8 mouse cellular contexts compared by ENCODE assay signal in genomic region chr1:189007239-189007979, GRCm38 (mm10). TPM values are rescaled to one million over a fixed set of nuclear protein-coding genes. Genes with fewer than 3 reads are reported as not detected.
A peak's percentile ranks its signal among the peaks of the same experiment; 100 is the strongest.
DNase-seq lines count a peak whose midpoint lies in the region; ATAC-seq and TF ChIP-seq lines count a peak whose summit lies in the region.

Gene Kctd3 (minus strand): TSS chr1:189007841.

- H3K4me2 ChIP-seq in lung, postnatal 0 days (replicated peaks; ENCODE audit: low read depth, low read length) = peak within 1 kb of the TSS; percentile 95

- peaks cover 5% of the 10 kb centered on the region for H3K27me3 ChIP-seq in hindbrain, embryonic 10.5 days (ENCODE audit: insufficient read depth, poor library complexity, severe bottlenecking)
- H3K27me3 ChIP-seq in lung, postnatal 0 days (replicated peaks; ENCODE audit: insufficient read depth, low read length) = no peaks in the 10 kb centered on the region

- H3K9ac ChIP-seq in lung, postnatal 0 days (replicated peaks; ENCODE audit: low read depth) = peak within 1 kb of the TSS; percentile 90

- H3K4me3 ChIP-seq in hindbrain, embryonic 10.5 days = peak within 1 kb of the TSS; percentile 82
- H3K4me3 ChIP-seq in lung, postnatal 0 days (ENCODE audit: low read depth, low read length) = peak within 1 kb of the TSS; percentile 99

- H3K27ac ChIP-seq in hindbrain, embryonic 10.5 days = peak within 1 kb of the TSS; percentile 98
- H3K27ac ChIP-seq in lung, postnatal 0 days (ENCODE audit: low read length) = peak within 1 kb of the TSS; percentile 83

- peaks cover 34% of the 10 kb centered on the region for H3K4me1 ChIP-seq in hindbrain, embryonic 10.5 days (replicated peaks)
- H3K4me1 ChIP-seq in lung, postnatal 0 days (ENCODE audit: insufficient read depth, low read depth, low read length) = peaks cover 17% of the 10 kb centered on the region; the same call in 1 of the 2 replicates

- H3K36me3 ChIP-seq in hindbrain, embryonic 10.5 days = peaks cover 10% of the 10 kb centered on the region; the same call in 1 of the 2 replicates
- H3K36me3 ChIP-seq in lung, postnatal 0 days (ENCODE audit: insufficient read depth, low read length) = no peaks in the 10 kb centered on the region

- DNase-seq in MN1 (ENCODE audit: low spot score) = peak; percentile 93
- peak; percentile 96 for DNase-seq in cerebellum, adult 9-10 months
- DNase-seq in hindbrain, embryonic 10.5 days (ENCODE audit: low spot score) = peak; percentile 97
- DNase-seq in layer of hippocampus, adult 9-11 months = peak; percentile 95
- peak; percentile 96 for DNase-seq in lung, postnatal 0 days (ENCODE audit: low spot score)
- peak; percentile 98 for DNase-seq in ovary, postnatal 14 days (ENCODE audit: low spot score)
- peak; percentile 98 for DNase-seq in thymus, postnatal 14 days

- no peak for TF ChIP-seq EP300 in lung, postnatal 0 days (IDR thresholded peaks at IDR 0.05)

- no peaks in the 10 kb centered on the region for H3K9me3 ChIP-seq in hindbrain, embryonic 10.5 days
- H3K9me3 ChIP-seq in lung, postnatal 0 days (ENCODE audit: low read length) = no peaks in the 10 kb centered on the region

- no peak for TF ChIP-seq CTCF in lung, postnatal 0 days (IDR thresholded peaks at IDR 0.05)

- under 1% methylated on average over 74 of the region's 74 CpGs for WGBS in hindbrain, embryonic 10.5 days
- WGBS in lung, postnatal 0 days = under 1% methylated on average over 72 of the region's 74 CpGs

- peak; percentile 80 for ATAC-seq in frontal cortex, adult (ENCODE audit: low TSS enrichment)
- peak; percentile 88 for ATAC-seq in lung, postnatal 0 days

RNA-seq across cellular contexts. Expression of gene Kctd3, which starts in this region (rescaled TPM):
- 29.1 and 31.6 TPM in 2 replicates for polyA plus RNA-seq in hindbrain, embryonic 10.5 days (2016; fragmentation: Nextera tagmentation; extraction: Ambion mirVana)
- 19.3 and 22.5 TPM in 2 replicates for polyA plus RNA-seq in lung, postnatal 0 days (2015; fragmentation: Nextera tagmentation; extraction: Ambion mirVana)

Comparison
In these comparisons a context has a peak if more than half of its experiments do, and no peak if none do; other contexts are left out.
1. Peak in every context shown above with its lines: DNase-seq, ATAC-seq, H3K4me3 ChIP-seq and H3K27ac ChIP-seq.